Mouse (Mus musculus): ENCODE data around the gene Dolpp1.

Gene Dolpp1

DNA sequence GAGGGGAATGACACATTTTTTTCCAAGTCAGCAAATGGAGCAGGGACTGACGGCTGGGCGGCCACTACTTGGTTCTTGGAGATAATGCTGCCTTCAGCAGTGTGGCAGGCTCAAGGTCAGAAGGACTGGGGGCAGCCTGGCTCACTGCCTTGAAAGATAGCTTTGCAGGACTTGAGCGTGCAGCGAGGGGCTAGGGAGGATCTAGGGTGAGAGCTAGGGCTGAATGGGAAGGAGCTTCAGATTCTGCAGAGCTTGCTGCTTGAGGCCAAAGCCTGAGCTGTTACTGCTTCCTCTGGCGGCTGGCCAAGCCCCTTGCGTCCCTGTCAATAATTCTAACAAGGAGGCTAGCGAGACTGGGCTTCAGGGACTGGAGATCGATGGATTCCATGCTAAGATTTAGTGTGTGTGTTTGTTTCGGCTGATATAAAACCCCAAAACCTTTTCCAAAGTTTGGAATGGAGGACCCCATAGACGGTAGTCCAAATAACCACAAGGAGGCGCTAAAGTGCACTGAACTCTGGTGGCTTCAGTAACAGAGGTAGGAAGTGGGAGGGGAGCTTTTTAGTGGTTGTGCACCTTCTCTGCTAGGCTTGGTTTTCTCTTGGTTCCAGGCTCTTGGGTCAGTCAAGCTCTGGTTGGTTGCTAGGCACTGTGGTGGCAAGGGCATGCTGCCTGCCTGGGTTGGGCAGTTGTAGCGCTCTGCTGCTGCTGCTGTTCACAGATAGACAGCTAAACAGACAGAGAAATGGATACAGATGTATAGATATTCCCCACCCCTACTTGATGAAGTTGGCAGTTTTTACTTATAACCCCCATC lies 48.9 kb downstream of the Dolpp1 start:
- DNase-seq (ENCODE audit: low spot score in 2 of 2) = peak in 1 of 2 experiments; percentile 50

DNA sequence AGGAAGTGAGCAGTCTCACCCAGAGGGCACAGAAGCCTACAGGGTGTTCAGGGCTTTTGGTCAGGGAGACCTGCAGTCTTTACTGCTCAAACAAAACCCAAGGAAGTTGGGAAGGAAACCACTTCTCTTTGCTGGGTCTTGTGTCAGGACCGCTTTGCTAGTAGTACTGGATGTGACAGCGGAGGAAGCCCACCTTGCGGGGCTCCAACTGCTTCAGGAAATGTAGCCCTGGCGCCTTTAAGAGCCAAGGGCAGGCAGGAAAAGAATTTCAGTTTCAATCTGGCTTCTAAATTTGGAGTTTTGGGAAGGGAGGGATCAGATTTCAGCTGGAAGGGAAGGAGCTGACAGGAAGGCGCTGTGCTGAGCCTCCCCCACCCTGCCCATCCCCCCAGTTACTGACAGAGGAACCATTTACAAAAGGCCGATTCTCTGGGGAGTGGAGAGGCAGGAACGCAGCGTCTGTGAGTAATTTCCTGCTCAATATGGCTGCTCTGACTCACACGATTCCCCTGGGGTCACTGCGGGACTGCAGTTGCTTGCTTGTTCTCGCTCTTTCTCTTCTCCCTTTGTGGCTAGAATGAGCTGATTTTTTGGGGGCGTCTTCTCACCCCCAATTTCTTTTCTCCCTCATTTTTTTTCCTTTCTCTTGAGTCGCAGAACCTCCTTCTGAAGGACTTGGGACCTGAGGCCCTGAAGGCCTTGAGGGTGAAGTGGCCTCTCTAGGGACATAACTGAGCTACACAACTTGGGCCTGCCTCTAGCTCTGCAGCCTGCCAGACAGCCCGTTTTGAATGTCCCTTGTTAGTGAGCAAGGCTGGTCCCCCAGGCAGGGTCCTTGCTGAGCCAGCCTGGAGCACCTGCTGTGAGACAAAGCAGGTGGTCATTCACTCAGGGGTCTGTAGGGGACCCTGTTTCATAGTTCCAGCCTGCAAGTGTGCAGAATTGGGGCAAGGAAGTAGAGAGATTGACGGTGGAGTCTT lies 49.8 kb downstream of the Dolpp1 start:
- peak in 1 of 2 experiments; percentile 57 for DNase-seq (ENCODE audit: low spot score in 2 of 2)

DNA sequence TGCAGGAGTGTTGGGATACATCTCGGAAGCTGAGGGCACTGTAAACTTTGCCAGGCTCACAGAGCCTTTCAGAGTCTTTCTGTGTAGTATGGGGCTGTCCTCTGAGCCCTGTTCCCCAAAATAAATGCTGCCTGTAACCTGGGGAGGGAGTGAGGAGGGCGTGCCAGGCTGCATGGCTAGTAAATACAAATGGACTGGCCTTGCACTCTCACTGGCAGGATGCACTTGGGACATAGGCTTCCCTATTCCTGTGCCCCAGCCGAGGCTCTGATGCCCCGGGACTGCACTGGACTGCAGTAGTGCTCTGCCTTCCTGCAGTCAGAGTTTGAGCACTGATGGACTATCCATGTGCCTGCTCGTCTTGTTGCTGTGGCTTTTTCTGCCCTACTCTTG lies 50.4 kb downstream of the Dolpp1 start:
- DNase-seq (ENCODE audit: low spot score in 2 of 2) = no peak

DNA sequence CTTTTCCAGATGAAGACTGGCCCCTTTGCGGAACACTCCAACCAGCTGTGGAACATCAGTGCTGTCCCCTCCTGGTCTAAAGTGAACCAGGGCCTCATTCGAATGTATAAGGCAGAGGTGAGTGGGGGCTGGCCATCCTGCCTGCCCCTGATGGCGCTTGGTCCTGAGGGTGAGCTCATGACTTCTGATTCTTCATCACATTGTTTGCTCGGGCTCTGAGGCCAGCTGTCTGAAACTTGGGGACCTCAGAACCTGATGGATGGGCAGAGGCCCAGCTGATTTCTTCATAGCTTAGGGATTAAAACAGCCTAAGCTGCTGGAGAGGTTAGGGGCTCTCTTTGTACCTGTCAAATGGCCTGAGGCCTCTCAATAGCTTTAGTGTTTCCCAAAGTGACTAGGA lies 51.2 kb downstream of the Dolpp1 start:
- DNase-seq (ENCODE audit: low spot score in 2 of 2) = no peak

DNA sequence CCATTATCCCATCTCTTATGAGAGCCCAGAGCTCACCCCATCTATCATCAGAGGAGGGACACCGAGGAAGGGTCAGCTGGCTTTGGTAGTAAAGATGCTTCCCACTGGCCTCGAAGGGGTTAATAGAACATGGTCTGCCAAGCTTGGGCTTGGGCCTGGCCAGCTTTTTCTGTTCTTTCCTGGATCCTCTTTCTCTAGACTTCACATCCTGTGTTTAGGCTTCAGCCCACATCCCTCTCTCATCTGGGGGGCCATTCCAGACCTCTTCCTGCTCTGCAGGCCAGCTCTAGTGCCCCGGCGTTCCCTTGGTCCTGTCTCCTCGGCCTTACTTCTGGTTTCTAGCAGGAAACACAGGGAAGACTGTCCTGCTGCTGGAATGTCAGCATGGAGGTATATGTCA lies 52.0 kb downstream of the Dolpp1 start:
- no peak for DNase-seq (ENCODE audit: low spot score in 2 of 2)

DNA sequence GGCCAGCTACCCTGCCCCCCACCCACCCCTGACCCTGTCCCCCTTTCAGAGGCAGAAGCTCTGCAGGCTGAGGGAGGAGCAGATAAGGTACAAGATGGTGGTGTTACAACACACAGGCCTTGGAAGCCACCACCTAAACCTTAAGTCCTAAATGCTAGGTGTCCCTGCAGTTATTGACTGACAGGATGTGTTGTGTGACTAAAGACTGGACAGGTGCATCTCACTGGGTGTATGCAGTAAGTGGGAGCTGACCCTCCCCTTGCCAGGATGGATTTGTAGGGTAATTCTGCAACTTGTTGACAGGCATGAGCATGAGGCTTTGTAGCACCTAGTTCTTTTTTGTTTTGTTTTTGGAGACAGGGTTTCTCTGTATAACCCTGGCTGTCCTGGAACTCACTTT lies 52.4 kb downstream of the Dolpp1 start:
- no peak for DNase-seq (ENCODE audit: low spot score in 2 of 2)

DNA sequence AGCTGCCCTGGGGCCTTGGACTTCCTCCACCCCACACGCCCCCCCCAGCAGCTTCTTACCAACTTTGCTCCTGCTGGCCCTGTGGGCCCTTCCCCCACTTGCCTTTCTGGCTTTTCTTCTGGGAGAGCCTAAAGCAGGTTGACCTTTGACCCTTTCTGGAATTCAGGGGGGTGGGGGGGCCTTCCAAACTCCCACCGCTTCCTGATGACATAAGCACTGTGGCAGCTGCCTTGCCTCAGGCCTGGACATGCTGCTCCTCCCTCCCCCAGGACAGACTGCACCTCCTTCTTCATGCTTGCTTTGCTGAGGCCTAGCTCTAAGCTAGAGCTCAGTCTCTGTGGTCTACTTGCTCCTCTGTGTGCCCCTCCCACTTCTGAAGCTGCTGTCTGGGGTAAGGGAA lies 53.3 kb downstream of the Dolpp1 start:
- no peak for DNase-seq (ENCODE audit: low spot score in 2 of 2)

DNA sequence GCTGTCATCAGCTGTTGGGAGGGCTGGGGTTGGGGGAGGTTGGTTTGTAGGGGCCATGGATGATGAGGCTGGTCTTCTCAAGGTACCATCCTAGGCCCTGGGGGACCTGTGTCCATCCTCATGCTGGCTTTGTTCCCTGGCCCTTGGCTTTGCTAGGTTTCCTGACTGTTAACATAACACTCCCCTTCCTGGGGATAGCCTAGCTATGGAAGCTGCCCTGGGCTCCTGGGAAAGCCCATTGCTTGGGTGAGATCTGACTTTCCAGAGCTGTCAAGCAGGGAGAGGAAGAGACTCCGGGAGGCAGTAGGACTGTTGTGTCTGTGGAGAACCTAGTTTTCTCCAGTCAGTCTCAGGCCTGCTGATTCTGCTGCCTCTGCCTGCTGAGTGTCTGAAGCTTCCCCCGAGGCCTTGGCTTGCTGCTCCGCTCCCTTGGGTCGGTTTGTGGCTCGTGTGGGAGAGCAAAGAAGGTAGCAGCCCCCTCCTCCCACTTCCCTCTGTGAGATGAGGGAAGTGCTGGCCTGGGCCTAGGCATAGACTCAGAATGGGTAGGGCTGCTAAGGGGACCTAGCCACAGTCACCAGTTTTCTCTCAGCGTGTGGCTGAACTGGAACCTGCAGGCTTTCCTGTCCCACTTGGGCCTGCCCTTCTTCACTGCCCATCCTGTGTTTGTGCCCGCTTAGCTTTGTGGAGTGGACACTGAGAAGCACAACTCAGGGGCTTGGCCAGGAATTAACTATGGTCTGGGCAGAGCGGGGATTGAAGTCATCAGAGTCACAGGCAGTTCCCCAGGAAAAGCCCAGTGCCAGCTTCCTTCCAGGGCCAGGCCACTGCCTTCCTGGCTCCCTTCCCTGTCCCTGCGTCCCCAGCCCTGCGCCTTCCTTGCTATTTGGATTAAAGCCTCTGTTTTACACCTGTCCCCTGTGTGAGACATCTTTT lies 55.1 kb downstream of the Dolpp1 start:
- no peak for DNase-seq (ENCODE audit: low spot score in 2 of 2)

DNA sequence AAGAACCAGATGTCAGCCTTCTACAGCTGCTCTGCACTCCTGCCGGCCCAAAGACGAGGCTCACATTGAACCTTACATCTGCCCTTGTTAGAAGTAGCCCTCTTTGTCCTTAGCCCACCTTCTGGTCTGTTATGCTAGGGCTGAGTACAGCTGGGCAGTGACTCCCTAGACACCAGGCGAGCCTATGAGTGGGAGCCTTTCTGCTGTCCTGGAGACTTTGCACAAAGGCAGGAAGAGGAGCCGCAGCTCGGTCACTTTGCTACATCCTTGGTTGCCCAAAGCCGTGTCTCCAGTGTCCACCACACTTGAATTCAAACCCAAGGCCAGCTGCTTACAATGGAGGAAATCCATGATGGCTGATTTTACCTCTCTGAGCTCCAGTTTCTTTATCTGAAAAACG lies 56.3 kb downstream of the Dolpp1 start:
- DNase-seq (ENCODE audit: low spot score in 2 of 2) = no peak

Data from cerebellum, postnatal 4 days (tissue).